Mouse (Mus musculus) cerebellum, postnatal 10 days (tissue): ENCODE results near the gene Slc43a1.

Experiments
- DNase-seq, 2 experiments: peaks; one replicate each; pipeline ENCODE4 v3.0.0; 2021; ENCODE audit warnings: mixed read lengths in 2 of 2

Slc43a1 gene

GRCm38 (mm10) chr2:84912722-84913121 is 74.1 kb downstream of the Slc43a1 start:
- DNase-seq, result no peak
